Mouse (Mus musculus): ENCODE measurements around the gene Trim45.

- TF ChIP-seq CTCF (IDR thresholded peaks at IDR 0.05; ENCODE audit: extremely low read depth, insufficient read depth, low read length) (no peak), POLR2A (IDR thresholded peaks at IDR 0.05; ENCODE audit: extremely low read depth, insufficient read depth, low read length) (no peak)
Measured at GRCm38 (mm10) chr3:100911498-100912213, 10.3 kb upstream of the Trim45 start.

Measured in cortical plate, adult 2 months (tissue).